Mouse (Mus musculus) ES-CJ7 (cell line): ENCODE measurements around the gene Kmt2a.
A peak's percentile ranks its signal among the peaks of the same experiment; 100 is the strongest.

Experiments used
- DNase-seq: peaks from one replicate; pipeline ENCODE4 v3.0.0; 2011; ENCODE audit warnings: low read depth, low spot score

Gene Kmt2a

GRCm38 (mm10) chr9:44879694-44880271 is 1.3 kb downstream of the Kmt2a start:
- peak; percentile 14 for DNase-seq

- DNase-seq = no peak
Measured at GRCm38 (mm10) chr9:44878776-44879500, 2.2 kb downstream of the Kmt2a start.

- no peak for DNase-seq
Measured at GRCm38 (mm10) chr9:44877686-44878085, 3.4 kb downstream of the Kmt2a start.

GRCm38 (mm10) chr9:44875476-44875875 is 5.6 kb downstream of the Kmt2a start:
- DNase-seq = no peak

GRCm38 (mm10) chr9:44874198-44874597 is 6.9 kb downstream of the Kmt2a start:
- DNase-seq = no peak

- DNase-seq = no peak
Measured at GRCm38 (mm10) chr9:44873665-44874064, 7.4 kb downstream of the Kmt2a start.

GRCm38 (mm10) chr9:44868336-44869094 is 12.6 kb downstream of the Kmt2a start:
- DNase-seq = no peak

GRCm38 (mm10) chr9:44867664-44868063 is 13.4 kb downstream of the Kmt2a start:
- DNase-seq = no peak

GRCm38 (mm10) chr9:44866501-44867240 is 14.4 kb downstream of the Kmt2a start:
- no peak for DNase-seq

GRCm38 (mm10) chr9:44861121-44861520 is 20.0 kb downstream of the Kmt2a start:
- DNase-seq = peak; percentile 63

GRCm38 (mm10) chr9:44858657-44859056 is 22.4 kb downstream of the Kmt2a start:
- no peak for DNase-seq

GRCm38 (mm10) chr9:44857405-44857992 is 23.6 kb downstream of the Kmt2a start:
- no peak for DNase-seq

- no peak for DNase-seq
Measured at GRCm38 (mm10) chr9:44855153-44855552, 25.9 kb downstream of the Kmt2a start.

GRCm38 (mm10) chr9:44847446-44847845 is 33.6 kb downstream of the Kmt2a start:
- DNase-seq = no peak

GRCm38 (mm10) chr9:44841241-44841640 is 39.9 kb downstream of the Kmt2a start:
- DNase-seq = peak; percentile 56

GRCm38 (mm10) chr9:44836439-44836838 is 44.7 kb downstream of the Kmt2a start:
- peak; percentile 79 for DNase-seq

GRCm38 (mm10) chr9:44832356-44832755 is 48.7 kb downstream of the Kmt2a start:
- no peak for DNase-seq

GRCm38 (mm10) chr9:44830506-44830905 is 50.6 kb downstream of the Kmt2a start:
- no peak for DNase-seq

GRCm38 (mm10) chr9:44828944-44829343 is 52.2 kb downstream of the Kmt2a start:
- DNase-seq = no peak

GRCm38 (mm10) chr9:44826660-44827059 is 54.4 kb downstream of the Kmt2a start:
- DNase-seq = no peak
